Mouse (Mus musculus) spleen, postnatal 36 days (tissue): ENCODE measurements around the gene Gp9.
"Not testable (repeated sequence)": the region's sequence is repeated elsewhere in the genome, so short reads cannot be mapped to it uniquely, and the experiment has no call there.

Source experiments
- DNase-seq, 2 experiments: peaks; one replicate each; pipeline ENCODE4 v3.0.0; 2022; ENCODE audit warnings: low spot score in 2 of 2, mixed read lengths in 1 of 2

Gp9 gene

GRCm38 (mm10) chr6:87750184-87750910, 27.5 kb upstream of the Gp9 start:
- DNase-seq = no peak

- DNase-seq = no peak
Observed at GRCm38 (mm10) chr6:87751574-87751973, 26.3 kb upstream of the Gp9 start.

- DNase-seq = no peak
Observed at GRCm38 (mm10) chr6:87755196-87755595, 22.7 kb upstream of the Gp9 start.

GRCm38 (mm10) chr6:87756896-87757295, 21.0 kb upstream of the Gp9 start:
- no peak for DNase-seq

GRCm38 (mm10) chr6:87759404-87759803, 18.5 kb upstream of the Gp9 start:
- DNase-seq = no peak

GRCm38 (mm10) chr6:87759850-87760249, 18.0 kb upstream of the Gp9 start:
- DNase-seq = no peak

GRCm38 (mm10) chr6:87762161-87762560, 15.7 kb upstream of the Gp9 start:
- no peak for DNase-seq

GRCm38 (mm10) chr6:87763376-87764280, 14.2 kb upstream of the Gp9 start:
- DNase-seq = peak in 1 of 2 experiments; percentile 43

- not testable (repeated sequence) for DNase-seq
Observed at GRCm38 (mm10) chr6:87764296-87764695, 13.6 kb upstream of the Gp9 start.

- no peak for DNase-seq
Observed at GRCm38 (mm10) chr6:87770626-87771025, 7.2 kb upstream of the Gp9 start.

- DNase-seq = no peak
Observed at GRCm38 (mm10) chr6:87774466-87774865, 3.4 kb upstream of the Gp9 start.

GRCm38 (mm10) chr6:87774909-87775308, 3.0 kb upstream of the Gp9 start:
- peak in 1 of 2 experiments; percentile 0 for DNase-seq

- DNase-seq = peak; percentile 51 to 69
Observed at GRCm38 (mm10) chr6:87775588-87776245, 2.2 kb upstream of the Gp9 start.

GRCm38 (mm10) chr6:87776663-87777062, 1.2 kb upstream of the Gp9 start:
- DNase-seq = no peak

GRCm38 (mm10) chr6:87778294-87779173, 662 bp downstream of the Gp9 start:
- no peak for DNase-seq

GRCm38 (mm10) chr6:87779174-87780165, 1.6 kb downstream of the Gp9 start:
- no peak for DNase-seq

- DNase-seq = no peak
Observed at GRCm38 (mm10) chr6:87780546-87781301, 2.9 kb downstream of the Gp9 start.

GRCm38 (mm10) chr6:87784033-87784432, 6.2 kb downstream of the Gp9 start:
- DNase-seq = no peak

- DNase-seq = no peak
Observed at GRCm38 (mm10) chr6:87786621-87787020, 8.7 kb downstream of the Gp9 start.
